Mouse (Mus musculus): ENCODE measurements around the gene Ppp1r21. TPM values are rescaled to one million over a fixed set of nuclear protein-coding genes. Genes with fewer than 3 reads are reported as not detected.

Ppp1r21 gene
- total and polyA plus RNA-seq, 3 experiments: 21.5 to 30.4 (median 27.7) TPM

- DNase-seq (ENCODE audit: extremely low read depth): no peak
- Histone ChIP-seq H3K4me2 (ENCODE audit: insufficient read depth, low read depth, poor library complexity, severe bottlenecking) (no peak overlapping the region), H3K27ac (ENCODE audit: insufficient read depth, low read depth) (no peak overlapping the region), H3K79me2 (replicated peaks; ENCODE audit: control insufficient read depth, extremely low read depth, insufficient read depth, poor library complexity, severe bottlenecking) (no peaks in the 10 kb centered on the region; the same call in 1 of the 2 replicates), H3K27me3 (replicated peaks) (no peaks in the 10 kb centered on the region), H3K4me1 (ENCODE audit: control insufficient read depth in 1 of 2, insufficient read depth in 2 of 2) (peaks cover 3 to 22% of the 10 kb centered on the region in 2 experiments; a peak in 3 of 4 replicates), H3K4me3 (replicated peaks in 1 of 3; ENCODE audit: low read depth in 2 of 3, low read length in 2 of 3, poor library complexity in 1 of 3) (no peak overlapping the region), H3K36me3 (replicated peaks in 1 of 2; ENCODE audit: control insufficient read depth in 1 of 2, insufficient read depth in 1 of 2, low read length in 1 of 2) (peaks cover 19 to 54% of the 10 kb centered on the region in 2 experiments), H3K9ac (ENCODE audit: insufficient read depth, low read depth) (no peak overlapping the region), H3K9me3 (replicated peaks; ENCODE audit: low read length) (no peaks in the 10 kb centered on the region)
- TF ChIP-seq KAT2A (IDR thresholded peaks at IDR 0.05; ENCODE audit: insufficient replicate concordance, low read length) (no peak), POLR2AphosphoS2 (IDR thresholded peaks at IDR 0.05; ENCODE audit: low read depth, low read length) (no peak), USF2 (conservative IDR thresholded peaks at IDR 0.05; ENCODE audit: low read depth, low read length) (no peak), MYC (IDR thresholded peaks at IDR 0.05; ENCODE audit: low read depth, low read length) (no peak), ELF1 (IDR thresholded peaks at IDR 0.05; ENCODE audit: low read depth, low read length) (no peak), E2F4 (IDR thresholded peaks at IDR 0.05; ENCODE audit: insufficient replicate concordance, low read depth, low read length) (no peak), USF1 (IDR thresholded peaks at IDR 0.05; ENCODE audit: low read depth, low read length) (no peak), NRF1 (IDR thresholded peaks at IDR 0.05; ENCODE audit: low read depth, low read length) (no peak), JUND (conservative IDR thresholded peaks at IDR 0.05; ENCODE audit: low read depth, low read length) (no peak), RAD21 (IDR thresholded peaks at IDR 0.05; ENCODE audit: low read depth, low read length) (no peak), CTCF (conservative IDR thresholded peaks at IDR 0.05 in 1 of 2, IDR thresholded peaks at IDR 0.05 in 1 of 2; ENCODE audit: low read depth in 2 of 2, low read length in 2 of 2) (no peak), MXI1 (IDR thresholded peaks at IDR 0.05; ENCODE audit: low read depth, low read length) (no peak), TCF12 (IDR thresholded peaks at IDR 0.05; ENCODE audit: low read depth, low read length) (no peak)
- dilution Hi-C loops (cut with MboI; ENCODE audit: extremely low pct_ligation_motif_present, extremely low pct_unique_long_range_greater_than_20kb, low sequenced_read_pairs) (no loop called here), in situ Hi-C loops (cut with MboI; ENCODE audit: low pct_ligation_motif_present, low pct_unique_long_range_greater_than_20kb, low sequenced_read_pairs) (no loop called here)
Measured at GRCm38 (mm10) chr17:88542771-88543416, 13.0 kb downstream of the Ppp1r21 start.

- Histone ChIP-seq H3K4me1 (ENCODE audit: control insufficient read depth in 1 of 2, insufficient read depth in 2 of 2) (peaks cover 2 to 17% of the 10 kb centered on the region in 2 experiments; a peak in 3 of 4 replicates), H3K4me2 (ENCODE audit: insufficient read depth, low read depth, poor library complexity, severe bottlenecking) (no peak overlapping the region), H3K79me2 (replicated peaks; ENCODE audit: control insufficient read depth, extremely low read depth, insufficient read depth, poor library complexity, severe bottlenecking) (no peaks in the 10 kb centered on the region; the same call in 1 of the 2 replicates), H3K9me3 (replicated peaks; ENCODE audit: low read length) (no peaks in the 10 kb centered on the region), H3K36me3 (replicated peaks in 1 of 2; ENCODE audit: control insufficient read depth in 1 of 2, insufficient read depth in 1 of 2, low read length in 1 of 2) (peaks cover 21 to 53% of the 10 kb centered on the region in 2 experiments), H3K9ac (ENCODE audit: insufficient read depth, low read depth) (no peak overlapping the region), H3K4me3 (replicated peaks in 1 of 3; ENCODE audit: low read depth in 2 of 3, low read length in 2 of 3, poor library complexity in 1 of 3) (no peak overlapping the region), H3K27ac (ENCODE audit: insufficient read depth, low read depth) (no peak overlapping the region), H3K27me3 (replicated peaks) (no peaks in the 10 kb centered on the region)
- dilution Hi-C loops (cut with MboI; ENCODE audit: extremely low pct_ligation_motif_present, extremely low pct_unique_long_range_greater_than_20kb, low sequenced_read_pairs) (no loop called here), in situ Hi-C loops (cut with MboI; ENCODE audit: low pct_ligation_motif_present, low pct_unique_long_range_greater_than_20kb, low sequenced_read_pairs) (no loop called here)
- DNase-seq (ENCODE audit: extremely low read depth): no peak
- TF ChIP-seq JUN (IDR thresholded peaks at IDR 0.05; ENCODE audit: insufficient read depth, low read depth, low read length): no peak
- TF ChIP-seq ETS1 (conservative IDR thresholded peaks at IDR 0.05; ENCODE audit: low read depth, low read length): no peak
- no peak for TF ChIP-seq UBTF (IDR thresholded peaks at IDR 0.05; ENCODE audit: low read depth, low read length)
- TF ChIP-seq USF2 (conservative IDR thresholded peaks at IDR 0.05; ENCODE audit: low read depth, low read length): no peak
- TF ChIP-seq ELF1 (IDR thresholded peaks at IDR 0.05; ENCODE audit: low read depth, low read length): no peak
- no peak for TF ChIP-seq BHLHE40 (IDR thresholded peaks at IDR 0.05; ENCODE audit: low read depth, low read length)
- no peak for TF ChIP-seq E2F4 (IDR thresholded peaks at IDR 0.05; ENCODE audit: insufficient replicate concordance, low read depth, low read length)
- no peak for TF ChIP-seq NELFE (IDR thresholded peaks at IDR 0.05; ENCODE audit: low read depth, low read length)
- no peak for TF ChIP-seq GABPA (IDR thresholded peaks at IDR 0.05; ENCODE audit: insufficient replicate concordance, low read depth, low read length)
- no peak for TF ChIP-seq IRF4 (IDR thresholded peaks at IDR 0.05; ENCODE audit: low read depth, low read length)
- no peak for TF ChIP-seq SIN3A (IDR thresholded peaks at IDR 0.05; ENCODE audit: low read length)
- no peak for TF ChIP-seq MYC (IDR thresholded peaks at IDR 0.05; ENCODE audit: low read depth, low read length)
- TF ChIP-seq CTCF (conservative IDR thresholded peaks at IDR 0.05 in 1 of 2, IDR thresholded peaks at IDR 0.05 in 1 of 2; ENCODE audit: low read depth in 2 of 2, low read length in 2 of 2): no peak
- no peak for TF ChIP-seq POLR2AphosphoS2 (IDR thresholded peaks at IDR 0.05; ENCODE audit: low read depth, low read length)
- TF ChIP-seq MAZ (IDR thresholded peaks at IDR 0.05; ENCODE audit: low read depth, low read length): no peak
- no peak for TF ChIP-seq ZMIZ1 (IDR thresholded peaks at IDR 0.05; ENCODE audit: low read depth, low read length)
Measured at GRCm38 (mm10) chr17:88543417-88543782, 13.5 kb downstream of the Ppp1r21 start.

Measured in CH12.LX (cell line).